Mouse (Mus musculus) cerebellum, adult 2 months (tissue): ENCODE results near the gene Dnajc3.

Experiments used
- CTCF ChIP-seq: fragments of 200-500 bp; IDR thresholded peaks from 2 replicates; pipeline ENCODE4 v1.5.1; 2011; ENCODE audit warnings: low read depth, mild to moderate bottlenecking, control low read depth, low read length, moderate library complexity, borderline replicate concordance; ENCODE audit not compliant: insufficient read depth
- POLR2A ChIP-seq: fragments of 200-500 bp; IDR thresholded peaks from 2 replicates; pipeline ENCODE4 v1.6.1; 2011; ENCODE audit warnings: low read length, control low read depth, borderline replicate concordance; ENCODE audit not compliant: insufficient read depth

DNA sequence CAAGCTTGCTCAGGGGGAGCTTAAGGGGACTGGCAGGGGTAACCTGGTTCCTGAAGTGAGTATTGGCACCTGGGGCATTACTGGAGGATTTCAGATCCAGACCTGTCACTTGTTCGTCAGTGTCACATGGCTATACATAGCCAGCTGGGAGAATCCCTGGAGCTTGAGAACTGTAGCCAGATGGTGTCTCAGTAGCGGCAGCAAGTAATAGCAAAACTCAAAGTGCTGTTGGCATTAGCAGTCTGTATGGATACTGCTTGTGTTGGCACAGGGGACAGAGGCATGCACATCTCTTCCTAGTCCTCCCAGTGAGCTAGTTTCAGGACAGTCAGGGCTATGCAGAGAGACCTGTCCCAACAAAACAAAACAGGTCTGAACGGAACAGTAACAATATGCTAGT lies 20.2 kb downstream of the Dnajc3 start:
- TF ChIP-seq CTCF (no peak), POLR2A (no peak)
